Mouse (Mus musculus): ENCODE measurements at regions not wholly inside any gene's neighbourhood (a gene's known extent, or its start where the extent isn't known, plus 50 kb on each side); places are given as distances from the start of the nearest gene placed in this dataset.

DNA sequence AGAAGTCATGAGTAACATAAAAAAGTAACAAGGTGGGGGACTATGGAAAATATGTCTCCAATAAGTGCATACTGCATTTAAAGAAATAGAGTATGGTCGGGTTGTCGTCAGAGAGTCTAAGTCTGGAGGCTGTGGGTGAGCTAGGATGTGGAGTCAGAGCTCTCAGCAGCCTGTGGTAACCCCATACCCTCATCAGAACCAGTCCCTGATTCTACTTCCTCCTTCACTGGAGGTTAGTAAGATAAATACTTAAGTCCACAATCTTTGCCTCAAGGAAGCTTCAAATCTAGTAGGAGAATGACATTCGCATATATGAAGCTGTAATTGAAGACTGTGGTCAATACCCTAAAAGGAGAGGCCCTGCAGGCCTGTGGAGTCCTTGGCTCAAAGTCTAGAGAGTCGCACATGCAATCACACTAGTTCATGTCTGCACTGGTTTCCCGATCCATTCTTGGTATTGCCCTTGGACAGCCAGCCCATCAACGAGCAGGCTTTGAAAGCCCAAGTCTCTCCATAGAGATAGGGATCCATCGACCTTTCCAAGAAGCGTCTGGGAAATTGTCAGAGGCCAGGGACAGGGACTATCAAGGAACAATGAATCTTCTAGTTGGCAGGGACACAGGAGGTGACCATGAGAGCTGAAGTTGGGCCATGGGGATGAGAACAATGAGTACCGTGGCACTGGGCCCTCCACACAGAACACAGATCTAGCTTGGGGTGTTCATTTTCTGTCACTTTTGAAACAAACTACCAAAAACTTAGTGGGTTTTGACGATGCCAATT lies 200.3 kb downstream of the Zfp36l1 start:
- intact Hi-C loops (cut with DNase I), result loop anchor here (1.0 kb wide), 1 partner anchor 12 kb away; no protein-coding TSS in a partner anchor

DNA sequence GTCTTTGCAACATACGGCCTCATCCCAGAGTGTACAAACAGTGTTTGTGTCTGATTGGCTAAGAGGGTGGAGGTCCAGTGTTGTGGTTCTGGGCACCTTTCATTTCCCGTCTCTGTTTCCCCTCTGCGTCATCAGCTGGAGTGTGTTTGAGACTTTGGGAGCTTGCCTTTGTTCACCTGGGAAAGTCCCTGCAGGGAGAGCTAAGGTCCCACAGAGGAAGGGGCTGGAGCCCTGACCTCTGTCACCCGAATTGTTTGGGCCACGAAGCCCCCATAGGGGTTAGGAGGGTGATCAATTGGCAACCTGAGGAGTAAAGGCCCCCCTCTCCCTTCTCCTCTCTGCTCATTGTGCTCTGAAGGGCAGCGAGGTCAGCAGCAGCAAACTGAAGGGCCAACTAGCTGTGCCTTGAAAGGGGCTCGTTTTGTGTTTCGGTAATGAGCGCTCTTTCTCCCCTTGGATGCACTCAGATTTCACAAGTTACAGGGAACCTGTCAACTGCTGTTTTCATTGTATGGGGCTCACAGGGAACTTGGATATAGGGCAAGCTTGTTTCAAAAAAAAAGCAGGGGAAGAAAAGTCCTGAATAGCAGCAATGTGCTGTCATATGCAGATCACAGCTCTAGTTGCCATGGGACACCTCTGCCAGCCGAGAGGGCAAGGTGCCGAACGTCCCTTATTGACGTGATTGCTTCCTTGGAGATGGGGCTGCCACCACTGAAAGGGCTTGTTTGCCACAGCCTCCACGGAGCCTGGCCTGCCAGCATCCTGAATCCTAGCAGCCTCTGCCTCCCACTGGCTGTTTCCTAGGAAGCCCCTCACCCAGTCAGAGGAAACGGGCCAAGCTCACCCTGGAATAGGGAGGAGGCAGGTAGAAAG lies 201.7 kb downstream of the Zfp36l1 start:
- DNase-seq, result peak in 1 of 2 experiments; percentile 52
- intact Hi-C loops (cut with DNase I), result no loop called here
- 70% methylated on average over 15 of the region's 15 CpGs for WGBS
- H3K27ac ChIP-seq, result peak overlapping the region; percentile 57
- no peaks in the 10 kb centered on the region for H3K27me3 ChIP-seq (ENCODE audit: control insufficient read depth, insufficient read depth, low read length)
- TF ChIP-seq EP300 (IDR thresholded peaks at IDR 0.05; ENCODE audit: insufficient read depth, low read depth, low read length), result no peak
- TF ChIP-seq POLR2A (IDR thresholded peaks at IDR 0.05; ENCODE audit: insufficient read depth, low read depth, low read length), result no peak
- TF ChIP-seq CTCF (IDR thresholded peaks at IDR 0.05), result no peak
- H3K79me2 ChIP-seq (replicated peaks; ENCODE audit: control insufficient read depth, insufficient read depth, low read length), result no peaks in the 10 kb centered on the region
- H3K9ac ChIP-seq (ENCODE audit: low read depth, low read length), result no peak overlapping the region; the same call in 1 of the 2 replicates
- H3K4me3 ChIP-seq, result no peak overlapping the region
- H3K36me3 ChIP-seq (ENCODE audit: control insufficient read depth, insufficient read depth, low read length), result peaks cover 8% of the 10 kb centered on the region
- H3K4me1 ChIP-seq (ENCODE audit: control insufficient read depth, insufficient read depth, low read length), result peaks cover 22% of the 10 kb centered on the region

More for the DNA sequence above, 200.3 kb downstream of the Zfp36l1 start:
- Histone ChIP-seq H3K4me3 (no peak overlapping the region), H3K79me2 (replicated peaks; ENCODE audit: control insufficient read depth, insufficient read depth, low read length) (no peaks in the 10 kb centered on the region), H3K36me3 (ENCODE audit: control insufficient read depth, insufficient read depth, low read length) (no peaks in the 10 kb centered on the region; the same call in none of the 2 replicates), H3K27ac (no peak overlapping the region; the same call in 1 of the 2 replicates), H3K4me1 (ENCODE audit: control insufficient read depth, insufficient read depth, low read length) (peaks cover 16% of the 10 kb centered on the region), H3K27me3 (ENCODE audit: control insufficient read depth, insufficient read depth, low read length) (no peaks in the 10 kb centered on the region), H3K9ac (ENCODE audit: low read depth, low read length) (no peak overlapping the region)
- TF ChIP-seq CTCF (IDR thresholded peaks at IDR 0.05) (no peak), POLR2A (IDR thresholded peaks at IDR 0.05; ENCODE audit: insufficient read depth, low read depth, low read length) (no peak), EP300 (IDR thresholded peaks at IDR 0.05; ENCODE audit: insufficient read depth, low read depth, low read length) (no peak)
- WGBS, result 91% methylated on average over 10 of the region's 10 CpGs
- DNase-seq, result no peak

GRCm38 (mm10) chr12:79907583-79907982 lies 205.2 kb downstream of the Zfp36l1 start:
- Histone ChIP-seq H3K27me3 (ENCODE audit: control insufficient read depth, insufficient read depth, low read length) (no peaks in the 10 kb centered on the region), H3K36me3 (ENCODE audit: control insufficient read depth, insufficient read depth, low read length) (peaks cover 20% of the 10 kb centered on the region), H3K4me1 (ENCODE audit: control insufficient read depth, insufficient read depth, low read length) (peaks cover 49% of the 10 kb centered on the region), H3K4me3 (no peak overlapping the region), H3K9ac (ENCODE audit: low read depth, low read length) (no peak overlapping the region), H3K79me2 (replicated peaks; ENCODE audit: control insufficient read depth, insufficient read depth, low read length) (no peaks in the 10 kb centered on the region), H3K27ac (peak overlapping the region; percentile 90)
- TF ChIP-seq POLR2A (IDR thresholded peaks at IDR 0.05; ENCODE audit: insufficient read depth, low read depth, low read length) (no peak), CTCF (IDR thresholded peaks at IDR 0.05) (no peak), EP300 (IDR thresholded peaks at IDR 0.05; ENCODE audit: insufficient read depth, low read depth, low read length) (0 out of 2 replicates have a peak, but pooled peaks have one; percentile 19)
- DNase-seq, result peak in 1 of 2 experiments; percentile 62
- intact Hi-C loops (cut with DNase I), result loop anchor here (2.0 kb wide), 1 partner anchor 69 kb away; no protein-coding TSS in a partner anchor
- 37% methylated on average over 5 of the region's 5 CpGs for WGBS

DNA sequence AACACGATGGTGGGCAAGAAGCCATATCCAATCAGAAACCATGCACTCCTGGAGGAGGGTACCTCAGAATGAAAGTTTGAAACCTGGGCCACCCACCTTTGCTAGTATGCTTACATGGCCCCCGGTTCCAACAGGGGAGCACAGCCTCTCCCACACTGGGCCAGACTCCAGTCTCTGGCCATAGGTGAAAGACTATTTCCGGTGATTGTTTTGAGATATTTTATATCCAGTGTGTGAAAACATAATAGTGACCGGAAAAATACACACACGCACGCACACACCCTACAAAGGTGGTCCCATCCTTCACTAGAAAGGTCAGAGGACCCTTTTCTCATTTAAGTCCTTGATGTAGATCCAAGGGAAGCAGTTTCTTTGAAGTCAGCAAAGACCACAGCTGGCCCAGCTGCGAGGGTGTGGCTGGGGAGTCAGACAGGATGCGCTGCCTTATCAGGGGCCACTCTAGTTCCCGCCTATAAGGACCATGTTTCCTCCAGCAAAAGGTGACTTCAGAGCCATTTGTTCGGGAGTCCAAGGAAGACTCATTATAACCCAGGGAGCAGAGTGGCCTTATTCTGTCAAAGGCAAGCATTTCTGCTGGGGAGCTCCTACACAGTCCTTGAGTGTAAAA lies 206.0 kb downstream of the Zfp36l1 start:
- Histone ChIP-seq H3K9ac (ENCODE audit: low read depth, low read length) (no peak overlapping the region; the same call in 1 of the 2 replicates), H3K27me3 (ENCODE audit: control insufficient read depth, insufficient read depth, low read length) (no peaks in the 10 kb centered on the region), H3K27ac (peak overlapping the region; percentile 90), H3K4me1 (ENCODE audit: control insufficient read depth, insufficient read depth, low read length) (peaks cover 52% of the 10 kb centered on the region), H3K79me2 (replicated peaks; ENCODE audit: control insufficient read depth, insufficient read depth, low read length) (no peaks in the 10 kb centered on the region), H3K4me3 (no peak overlapping the region), H3K36me3 (ENCODE audit: control insufficient read depth, insufficient read depth, low read length) (peaks cover 21% of the 10 kb centered on the region)
- TF ChIP-seq CTCF (IDR thresholded peaks at IDR 0.05) (no peak), POLR2A (IDR thresholded peaks at IDR 0.05; ENCODE audit: insufficient read depth, low read depth, low read length) (peak; percentile 18; the same call in 1 of the 2 replicates), EP300 (IDR thresholded peaks at IDR 0.05; ENCODE audit: insufficient read depth, low read depth, low read length) (peak; percentile 30; the same call in 1 of the 2 replicates)
- intact Hi-C loops (cut with DNase I), result loop anchor here (2.0 kb wide), 1 partner anchor 68 kb away; no protein-coding TSS in a partner anchor
- DNase-seq, result peak in 1 of 2 experiments; percentile 73
- 48% methylated on average over 10 of the region's 10 CpGs for WGBS

All from heart, adult 2 months (tissue).